Mouse (Mus musculus) CH12.LX (cell line): ENCODE results near the gene Pla2g4e. TPM values are rescaled to one million over a fixed set of nuclear protein-coding genes. Genes with fewer than 3 reads are reported as not detected.

ENCODE experiments used
- DNase-seq: peaks from one replicate; pipeline ENCODE4 v3.0.0-alpha.2; 2013; ENCODE audit errors: extremely low read depth
- H3K27ac ChIP-seq: 2 replicates; pipeline ENCODE4 v1.5.1; 2012; ENCODE audit warnings: low read depth, mild to moderate bottlenecking, control low read depth, moderate library complexity; ENCODE audit not compliant: insufficient read depth
- H3K27me3 ChIP-seq: replicated peaks from 2 replicates; pipeline ENCODE3; 2012; ENCODE audit warnings: inconsistent platforms
- H3K36me3 ChIP-seq, 2 experiments: replicated peaks in 1 of 2; 2 replicates each; pipeline versions ENCODE3 to v1.6.1; 2012; ENCODE audit warnings: inconsistent platforms in 1 of 2, low read length in 1 of 2, mild to moderate bottlenecking in 1 of 2, mixed read lengths in 1 of 2, moderate library complexity in 1 of 2; ENCODE audit not compliant: control insufficient read depth in 1 of 2, insufficient read depth in 1 of 2
- H3K4me1 ChIP-seq, 2 experiments: 2 replicates each; pipeline ENCODE4 v1.6.1; 2012; ENCODE audit warnings: inconsistent platforms in 1 of 2, moderate library complexity in 1 of 2; ENCODE audit not compliant: insufficient read depth in 2 of 2, control insufficient read depth in 1 of 2
- H3K4me2 ChIP-seq: 2 replicates; pipeline ENCODE4 v1.6.1; 2012; ENCODE audit warnings: low read depth, mild to moderate bottlenecking, control low read depth; ENCODE audit not compliant: poor library complexity, insufficient read depth, severe bottlenecking
- H3K4me3 ChIP-seq, 3 experiments: fragments of 150-350 bp in 1 of 3; sonication (generic) in 1 of 3; replicated peaks in 1 of 3; 2 replicates each; pipeline versions ENCODE3 to v1.5.1; 2011 to 2012; ENCODE audit warnings: low read depth in 2 of 3, low read length in 2 of 3, mild to moderate bottlenecking in 2 of 3, moderate library complexity in 2 of 3, control low read depth in 1 of 3, improper control_type of control experiment in 1 of 3, inconsistent platforms in 1 of 3, mixed read lengths in 1 of 3; ENCODE audit not compliant: poor library complexity in 1 of 3
- H3K79me2 ChIP-seq: replicated peaks from 2 replicates; pipeline ENCODE4 v1.6.1; 2012; ENCODE audit warnings: mild to moderate bottlenecking, moderate library complexity; ENCODE audit not compliant: control insufficient read depth, poor library complexity, insufficient read depth, severe bottlenecking; ENCODE audit errors: extremely low read depth
- H3K9ac ChIP-seq: 2 replicates; pipeline ENCODE4 v1.6.1; 2012; ENCODE audit warnings: low read depth, mild to moderate bottlenecking, control low read depth, moderate library complexity; ENCODE audit not compliant: insufficient read depth
- H3K9me3 ChIP-seq: replicated peaks from 2 replicates; pipeline ENCODE3; 2012; ENCODE audit warnings: low read length, inconsistent platforms, mixed read lengths
- CHD2 ChIP-seq: IDR thresholded peaks from 2 replicates; pipeline ENCODE4 v1.6.1; 2011; ENCODE audit warnings: low read length, improper control_type of control experiment
- CTCF ChIP-seq, 2 experiments: IDR thresholded peaks in 1 of 2; conservative IDR thresholded peaks in 1 of 2; 2 replicates each; pipeline ENCODE4 v1.5.1; 2011 to 2012; ENCODE audit warnings: low read depth in 2 of 2, low read length in 2 of 2, improper control_type of control experiment in 1 of 2, inconsistent platforms in 1 of 2, mild to moderate bottlenecking in 1 of 2, moderate library complexity in 1 of 2
- ELF1 ChIP-seq: IDR thresholded peaks from 2 replicates; pipeline ENCODE4 v1.6.1; 2014; ENCODE audit warnings: low read depth, mild to moderate bottlenecking, inconsistent platforms, low read length, improper control_type of control experiment
- MAX ChIP-seq: IDR thresholded peaks from 2 replicates; pipeline ENCODE4 v1.6.1; 2011; ENCODE audit warnings: low read length, improper control_type of control experiment
- MAZ ChIP-seq: IDR thresholded peaks from 2 replicates; pipeline ENCODE4 v1.6.1; 2012; ENCODE audit warnings: low read depth, mild to moderate bottlenecking, inconsistent platforms, low read length, improper control_type of control experiment, moderate library complexity
- MEF2A ChIP-seq: IDR thresholded peaks from 2 replicates; pipeline ENCODE4 v1.6.1; 2014; ENCODE audit warnings: low read depth, mild to moderate bottlenecking, inconsistent platforms, low read length, improper control_type of control experiment, borderline replicate concordance
- NELFE ChIP-seq: IDR thresholded peaks from 2 replicates; pipeline ENCODE4 v1.6.1; 2011; ENCODE audit warnings: low read depth, low read length, improper control_type of control experiment
- NRF1 ChIP-seq: IDR thresholded peaks from 2 replicates; pipeline ENCODE4 v1.6.1; 2014; ENCODE audit warnings: low read depth, mild to moderate bottlenecking, inconsistent platforms, low read length, improper control_type of control experiment, moderate library complexity
- RCOR1 ChIP-seq: conservative IDR thresholded peaks from 2 replicates; pipeline ENCODE4 v1.6.1; 2012; ENCODE audit warnings: low read depth, mild to moderate bottlenecking, inconsistent platforms, low read length, improper control_type of control experiment
- SIN3A ChIP-seq: IDR thresholded peaks from 2 replicates; pipeline ENCODE4 v1.6.1; 2012; ENCODE audit warnings: low read length, improper control_type of control experiment, inconsistent platforms
- TBP ChIP-seq: conservative IDR thresholded peaks from 2 replicates; pipeline ENCODE4 v1.6.1; 2011; ENCODE audit warnings: low read depth, low read length, improper control_type of control experiment
- TCF12 ChIP-seq: IDR thresholded peaks from 2 replicates; pipeline ENCODE4 v1.6.1; 2014; ENCODE audit warnings: low read depth, mild to moderate bottlenecking, inconsistent platforms, low read length, improper control_type of control experiment
- UBTF ChIP-seq: IDR thresholded peaks from 2 replicates; pipeline ENCODE4 v1.6.1; 2012; ENCODE audit warnings: low read depth, mild to moderate bottlenecking, inconsistent platforms, low read length, improper control_type of control experiment, moderate library complexity
- ZC3H11A ChIP-seq: IDR thresholded peaks from 2 replicates; pipeline ENCODE4 v1.6.1; 2012; ENCODE audit warnings: low read depth, mild to moderate bottlenecking, inconsistent platforms, low read length, improper control_type of control experiment
- ZKSCAN1 ChIP-seq: IDR thresholded peaks from 2 replicates; pipeline ENCODE4 v1.6.1; 2012; ENCODE audit warnings: low read depth, inconsistent platforms, low read length, improper control_type of control experiment, borderline replicate concordance
- ZNF384 ChIP-seq: IDR thresholded peaks from 2 replicates; pipeline ENCODE4 v1.6.1; 2012; ENCODE audit warnings: low read depth, low read length, improper control_type of control experiment, inconsistent platforms
- dilution Hi-C: fragments of 300-500 bp; cut with MboI; formaldehyde crosslinking; loops from 2 replicates; pipeline ENCODE4 v1.14.3; 2020; ENCODE audit warnings: low sequenced_read_pairs; ENCODE audit not compliant: extremely low pct_unique_long_range_greater_than_20kb, extremely low pct_ligation_motif_present
- in situ Hi-C: fragments of 300-500 bp; cut with MboI; formaldehyde crosslinking; loops from 3 replicates; pipeline ENCODE4 v1.14.3; 2019; ENCODE audit warnings: low sequenced_read_pairs, low pct_ligation_motif_present, low pct_unique_long_range_greater_than_20kb, mixed read lengths
- polyA plus RNA-seq: library from polyadenylated mRNA; unstranded; fragments of >175 nt; gene quantifications from 2 replicates; pipeline ENCODE4 v1.2.1, GENCODE M21; 2012; ENCODE audit warnings: low read depth; ENCODE audit not compliant: insufficient read length
- total RNA-seq, 2 experiments: library from RNA; depleted of rRNA; stranded (reverse); fragments of 300-350 nt in 1 of 2; fragments of >200 nt in 1 of 2; gene quantifications; 2 replicates each; pipeline ENCODE4 v1.2.3; 2012 to 2014

Pla2g4e gene
- total and polyA plus RNA-seq, 3 experiments, result not detected

- no peak for DNase-seq
- no peak overlapping the region for H3K9ac ChIP-seq
- H3K36me3 ChIP-seq, result no peaks in the 10 kb centered on the region
- no peak overlapping the region for H3K4me2 ChIP-seq
- in situ Hi-C loops (no loop called here), dilution Hi-C loops (no loop called here)
- no peaks in the 10 kb centered on the region for H3K9me3 ChIP-seq
- H3K27ac ChIP-seq, result no peak overlapping the region
- no peaks in the 10 kb centered on the region for H3K4me1 ChIP-seq
- no peak for TF ChIP-seq CHD2
- no peak for TF ChIP-seq ZC3H11A
- no peak for TF ChIP-seq TCF12
- no peak for TF ChIP-seq ZNF384
- TF ChIP-seq MAX, result no peak
- no peak for TF ChIP-seq ELF1
- no peak for TF ChIP-seq NRF1
- no peak for TF ChIP-seq NELFE
- no peak for TF ChIP-seq MEF2A
- H3K4me3 ChIP-seq, result no peak overlapping the region
- H3K79me2 ChIP-seq, result no peaks in the 10 kb centered on the region
- H3K27me3 ChIP-seq, result no peaks in the 10 kb centered on the region
Observed at GRCm38 (mm10) chr2:120214600-120214999, 30.5 kb downstream of the Pla2g4e start.

GRCm38 (mm10) chr2:120211448-120211847 is 33.7 kb downstream of the Pla2g4e start:
- no peak for TF ChIP-seq RCOR1
- TF ChIP-seq CTCF (conservative IDR thresholded peaks at IDR 0.05 in 1 of 2, IDR thresholded peaks at IDR 0.05 in 1 of 2; ENCODE audit: low read depth in 2 of 2, low read length in 2 of 2), result peak in 1 of 2 experiments; percentile 21; a peak in 2 of 4 replicates
- peak; percentile 60; the same call in 1 of the 2 replicates for TF ChIP-seq TBP
- no peak for DNase-seq

GRCm38 (mm10) chr2:120207926-120208325 is 37.2 kb downstream of the Pla2g4e start:
- Histone ChIP-seq H3K9me3 (no peaks in the 10 kb centered on the region), H3K4me2 (peak overlapping the region; percentile 22; the same call in 1 of the 2 replicates), H3K27me3 (peaks cover 7% of the 10 kb centered on the region), H3K79me2 (no peaks in the 10 kb centered on the region), H3K4me3 (no peak overlapping the region), H3K36me3 (no peaks in the 10 kb centered on the region), H3K9ac (no peak overlapping the region), H3K4me1 (no peaks in the 10 kb centered on the region), H3K27ac (no peak overlapping the region)
- no peak for DNase-seq
- in situ Hi-C loops, result no loop called here
- dilution Hi-C loops, result no loop called here
- TF ChIP-seq ZKSCAN1, result no peak
- TF ChIP-seq UBTF, result no peak
- no peak for TF ChIP-seq CTCF (conservative IDR thresholded peaks at IDR 0.05 in 1 of 2, IDR thresholded peaks at IDR 0.05 in 1 of 2; ENCODE audit: low read depth in 2 of 2, low read length in 2 of 2)
- no peak for TF ChIP-seq NRF1
- no peak for TF ChIP-seq MAZ
- no peak for TF ChIP-seq TBP
- TF ChIP-seq SIN3A, result no peak

More at GRCm38 (mm10) chr2:120211448-120211847, 33.7 kb downstream of the Pla2g4e start:
- Histone ChIP-seq H3K4me2 (no peak overlapping the region), H3K36me3 (no peaks in the 10 kb centered on the region), H3K9me3 (no peaks in the 10 kb centered on the region), H3K79me2 (no peaks in the 10 kb centered on the region), H3K27ac (no peak overlapping the region), H3K27me3 (no peaks in the 10 kb centered on the region), H3K4me3 (no peak overlapping the region), H3K4me1 (no peaks in the 10 kb centered on the region), H3K9ac (no peak overlapping the region)
- dilution Hi-C loops (no loop called here), in situ Hi-C loops (no loop called here)
